Mouse (Mus musculus): ENCODE results near the gene Psen2. TPM values are rescaled to one million over a fixed set of nuclear protein-coding genes. Genes with fewer than 3 reads are reported as not detected.

Gene Psen2
- polyA plus RNA-seq, 1 experiment, result 39.9 TPM

DNA sequence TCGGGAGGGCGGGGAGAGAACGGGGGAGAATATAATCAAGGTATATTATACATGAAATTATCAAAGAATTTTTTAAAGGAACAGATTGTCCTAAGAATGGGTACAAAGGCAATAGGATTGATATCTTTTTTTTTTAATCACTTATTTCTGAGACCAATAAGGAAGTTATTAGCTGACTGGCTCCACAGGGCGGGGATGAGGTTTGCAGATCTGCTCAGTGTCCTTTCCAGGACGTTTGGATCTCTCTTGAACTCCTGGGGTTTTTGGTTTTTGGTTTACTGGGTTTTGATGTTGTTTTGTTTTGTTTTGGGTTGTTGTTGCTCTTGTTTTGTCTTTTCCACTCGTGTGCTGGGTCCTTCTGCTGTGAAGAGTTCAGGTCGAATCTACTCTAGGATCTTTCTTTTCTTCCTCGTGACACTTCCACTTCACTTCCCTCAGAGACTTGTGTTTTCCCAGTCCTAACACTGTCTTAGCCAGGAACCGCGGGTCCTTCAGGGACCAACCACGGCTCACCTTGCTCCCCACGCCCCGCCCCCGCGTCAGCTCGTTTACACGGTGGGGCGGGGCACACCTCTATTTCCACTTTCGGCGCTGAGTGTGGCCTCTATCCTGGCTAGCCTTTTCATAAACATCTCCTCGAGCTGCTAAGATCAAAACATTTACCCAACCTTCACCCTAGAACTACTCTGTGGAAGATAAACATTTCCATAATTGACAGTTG, 37.6 kb downstream of the Psen2 start:
- 15% methylated on average over 21 of the region's 21 CpGs for WGBS
- 0 out of 2 replicates have a peak, but pooled peaks have one; percentile 42 for TF ChIP-seq POLR2A (IDR thresholded peaks at IDR 0.05; ENCODE audit: control insufficient read depth, extremely low read depth, insufficient read depth, low read length, poor library complexity)
- TF ChIP-seq CTCF (IDR thresholded peaks at IDR 0.05; ENCODE audit: borderline replicate concordance, control insufficient read depth, extremely low read depth, insufficient read depth, low read length, poor library complexity), result no peak
- peaks cover 5% of the 10 kb centered on the region for H3K4me1 ChIP-seq (replicated peaks; ENCODE audit: control insufficient read depth, insufficient read depth, low read length)

GRCm38 (mm10) chr1:180222007-180222406, 41.2 kb downstream of the Psen2 start:
- H3K36me3 ChIP-seq (ENCODE audit: control insufficient read depth, insufficient read depth, low read length), result no peaks in the 10 kb centered on the region
- WGBS, result 88% methylated on average over 1 of the region's 1 CpGs
- H3K27ac ChIP-seq (ENCODE audit: control insufficient read depth, insufficient read depth, low read length), result no peak overlapping the region
- TF ChIP-seq POLR2A (IDR thresholded peaks at IDR 0.05; ENCODE audit: control insufficient read depth, extremely low read depth, insufficient read depth, low read length, poor library complexity) (no peak), CTCF (IDR thresholded peaks at IDR 0.05; ENCODE audit: borderline replicate concordance, control insufficient read depth, extremely low read depth, insufficient read depth, low read length, poor library complexity) (no peak)
- H3K4me3 ChIP-seq (ENCODE audit: control insufficient read depth, insufficient read depth, low read length), result no peak overlapping the region
- peaks cover 5% of the 10 kb centered on the region for H3K4me1 ChIP-seq (replicated peaks; ENCODE audit: control insufficient read depth, insufficient read depth, low read length)
- no peak for DNase-seq
- no peaks in the 10 kb centered on the region for H3K27me3 ChIP-seq (ENCODE audit: control insufficient read depth, insufficient read depth, low read length)

More for the DNA sequence above, 37.6 kb downstream of the Psen2 start:
- Histone ChIP-seq H3K4me3 (ENCODE audit: control insufficient read depth, insufficient read depth, low read length) (peak overlapping the region; percentile 55), H3K27me3 (ENCODE audit: control insufficient read depth, insufficient read depth, low read length) (no peaks in the 10 kb centered on the region), H3K36me3 (ENCODE audit: control insufficient read depth, insufficient read depth, low read length) (no peaks in the 10 kb centered on the region), H3K27ac (ENCODE audit: control insufficient read depth, insufficient read depth, low read length) (peak overlapping the region; percentile 79)
- peak; percentile 75 for DNase-seq

DNA sequence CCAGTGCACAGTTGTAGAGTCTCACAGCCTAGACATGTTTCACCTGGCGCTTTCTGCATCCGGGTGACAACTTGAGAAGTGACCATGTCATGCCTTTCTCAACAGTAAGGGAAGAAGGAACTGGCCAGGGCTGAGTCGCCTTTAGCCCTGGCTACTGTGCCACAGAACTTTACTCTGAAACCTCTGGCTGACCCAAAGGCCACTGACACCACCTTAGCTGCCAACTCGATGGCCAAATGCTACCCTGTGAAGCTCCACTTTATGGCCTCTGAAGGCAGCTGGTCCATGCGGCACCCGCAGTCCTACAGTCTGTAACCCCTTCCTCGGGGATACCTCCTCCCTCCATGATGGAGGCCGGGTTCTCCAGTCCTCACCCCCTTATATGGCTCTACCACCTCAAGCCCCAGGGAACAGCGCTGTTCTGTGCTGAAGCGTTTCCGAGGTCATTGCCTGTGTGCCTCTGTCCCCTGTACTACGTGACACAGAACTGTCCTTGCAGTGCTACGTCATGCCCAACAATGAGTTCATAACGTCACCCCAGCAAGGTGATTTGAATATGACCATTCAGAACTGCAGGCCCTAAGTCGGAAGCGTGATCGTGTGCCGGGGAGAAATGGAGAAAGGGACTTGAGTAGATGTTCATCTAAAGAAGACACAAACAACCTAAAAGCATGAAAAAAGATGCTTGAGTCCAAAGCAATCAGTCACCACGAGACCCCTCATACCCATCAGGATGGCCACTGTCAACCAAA, 42.3 kb downstream of the Psen2 start:
- DNase-seq, result no peak
- no peak overlapping the region for H3K27ac ChIP-seq (ENCODE audit: control insufficient read depth, insufficient read depth, low read length)
- no peak overlapping the region for H3K4me3 ChIP-seq (ENCODE audit: control insufficient read depth, insufficient read depth, low read length)
- H3K36me3 ChIP-seq (ENCODE audit: control insufficient read depth, insufficient read depth, low read length), result no peaks in the 10 kb centered on the region
- H3K27me3 ChIP-seq (ENCODE audit: control insufficient read depth, insufficient read depth, low read length), result no peaks in the 10 kb centered on the region
- peaks cover 3% of the 10 kb centered on the region for H3K4me1 ChIP-seq (replicated peaks; ENCODE audit: control insufficient read depth, insufficient read depth, low read length)
- WGBS, result 95% methylated on average over 19 of the region's 19 CpGs
- TF ChIP-seq POLR2A (IDR thresholded peaks at IDR 0.05; ENCODE audit: control insufficient read depth, extremely low read depth, insufficient read depth, low read length, poor library complexity) (no peak), CTCF (IDR thresholded peaks at IDR 0.05; ENCODE audit: borderline replicate concordance, control insufficient read depth, extremely low read depth, insufficient read depth, low read length, poor library complexity) (no peak)

GRCm38 (mm10) chr1:180216541-180217276, 46.5 kb downstream of the Psen2 start:
- no peak for DNase-seq
- TF ChIP-seq CTCF (IDR thresholded peaks at IDR 0.05; ENCODE audit: borderline replicate concordance, control insufficient read depth, extremely low read depth, insufficient read depth, low read length, poor library complexity) (no peak), POLR2A (IDR thresholded peaks at IDR 0.05; ENCODE audit: control insufficient read depth, extremely low read depth, insufficient read depth, low read length, poor library complexity) (no peak)
- Histone ChIP-seq H3K4me3 (ENCODE audit: control insufficient read depth, insufficient read depth, low read length) (no peak overlapping the region), H3K36me3 (ENCODE audit: control insufficient read depth, insufficient read depth, low read length) (no peaks in the 10 kb centered on the region), H3K4me1 (replicated peaks; ENCODE audit: control insufficient read depth, insufficient read depth, low read length) (no peaks in the 10 kb centered on the region), H3K27ac (ENCODE audit: control insufficient read depth, insufficient read depth, low read length) (no peak overlapping the region), H3K27me3 (ENCODE audit: control insufficient read depth, insufficient read depth, low read length) (no peaks in the 10 kb centered on the region)
- WGBS, result 80% methylated on average over 5 of the region's 5 CpGs

GRCm38 (mm10) chr1:180215044-180215443, 48.2 kb downstream of the Psen2 start:
- DNase-seq, result peak; percentile 71
- Histone ChIP-seq H3K4me3 (ENCODE audit: control insufficient read depth, insufficient read depth, low read length) (no peak overlapping the region), H3K27ac (ENCODE audit: control insufficient read depth, insufficient read depth, low read length) (no peak overlapping the region), H3K27me3 (ENCODE audit: control insufficient read depth, insufficient read depth, low read length) (no peaks in the 10 kb centered on the region), H3K36me3 (ENCODE audit: control insufficient read depth, insufficient read depth, low read length) (no peaks in the 10 kb centered on the region), H3K4me1 (replicated peaks; ENCODE audit: control insufficient read depth, insufficient read depth, low read length) (no peaks in the 10 kb centered on the region)
- 25% methylated on average over 4 of the region's 4 CpGs for WGBS
- peak; percentile 96 for TF ChIP-seq CTCF (IDR thresholded peaks at IDR 0.05; ENCODE audit: borderline replicate concordance, control insufficient read depth, extremely low read depth, insufficient read depth, low read length, poor library complexity)
- no peak for TF ChIP-seq POLR2A (IDR thresholded peaks at IDR 0.05; ENCODE audit: control insufficient read depth, extremely low read depth, insufficient read depth, low read length, poor library complexity)

DNA sequence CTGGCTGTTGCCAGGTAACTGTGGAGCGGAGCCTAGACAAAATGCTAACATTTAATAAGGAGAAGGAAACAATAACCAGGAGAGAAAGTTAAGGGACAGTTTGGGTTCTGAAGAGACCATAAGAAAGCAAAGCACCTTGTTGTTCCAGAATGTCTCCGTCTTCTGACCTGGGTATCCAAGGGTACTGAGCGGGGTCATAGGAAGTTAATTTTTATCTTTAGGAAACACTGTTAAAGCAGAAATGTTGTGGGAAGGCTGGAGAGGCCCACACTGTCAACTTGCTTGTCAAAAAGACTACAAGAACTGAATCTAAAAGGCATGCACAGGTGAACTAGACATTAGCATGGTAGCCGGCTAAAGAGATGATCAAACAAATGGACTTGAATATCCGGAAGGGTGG, 50.3 kb downstream of the Psen2 start:
- no peaks in the 10 kb centered on the region for H3K27me3 ChIP-seq (ENCODE audit: control insufficient read depth, insufficient read depth, low read length)
- 91% methylated on average over 5 of the region's 5 CpGs for WGBS
- no peaks in the 10 kb centered on the region for H3K36me3 ChIP-seq (ENCODE audit: control insufficient read depth, insufficient read depth, low read length)
- no peak overlapping the region for H3K27ac ChIP-seq (ENCODE audit: control insufficient read depth, insufficient read depth, low read length)
- DNase-seq, result no peak
- H3K4me3 ChIP-seq (ENCODE audit: control insufficient read depth, insufficient read depth, low read length), result no peak overlapping the region
- H3K4me1 ChIP-seq (replicated peaks; ENCODE audit: control insufficient read depth, insufficient read depth, low read length), result no peaks in the 10 kb centered on the region
- no peak for TF ChIP-seq CTCF (IDR thresholded peaks at IDR 0.05; ENCODE audit: borderline replicate concordance, control insufficient read depth, extremely low read depth, insufficient read depth, low read length, poor library complexity)

Data from thymus, adult 2 months (tissue).